Mouse (Mus musculus) intestine, embryonic 16.5 days (tissue): ENCODE measurements around the gene Unk. TPM values are rescaled to one million over a fixed set of nuclear protein-coding genes. Genes with fewer than 3 reads are reported as not detected.
"Not testable (repeated sequence)": the region's sequence is repeated elsewhere in the genome, so short reads cannot be mapped to it uniquely, and the experiment has no call there.

Experiments
- ATAC-seq: fragments of 200-750 bp; cut with Nextera tagmentation; 2 replicates; pipeline ENCODE4 v1.8.0; 2017; ENCODE audit warnings: moderate TSS enrichment, moderate library complexity
- H3K27ac ChIP-seq: fragments of 300-500 bp; sonication (generic); 2 replicates; pipeline ENCODE4 v1.5.1; 2014; ENCODE audit warnings: mild to moderate bottlenecking, low read length
- H3K27me3 ChIP-seq: fragments of 300-500 bp; sonication (generic); replicated peaks from 2 replicates; pipeline ENCODE4 v1.6.1; 2014; ENCODE audit warnings: low read length, control low read depth, mixed read lengths; ENCODE audit not compliant: control insufficient read depth, insufficient read depth
- H3K36me3 ChIP-seq: fragments of 300-500 bp; sonication (generic); 2 replicates; pipeline ENCODE4 v1.6.1; 2014; ENCODE audit warnings: low read length, control low read depth; ENCODE audit not compliant: control insufficient read depth, insufficient read depth
- H3K4me1 ChIP-seq: fragments of 300-500 bp; sonication (generic); 2 replicates; pipeline ENCODE4 v1.6.1; 2014; ENCODE audit warnings: low read length, control low read depth, mixed read lengths; ENCODE audit not compliant: control insufficient read depth, insufficient read depth
- H3K4me2 ChIP-seq: fragments of 300-500 bp; sonication (generic); 2 replicates; pipeline ENCODE4 v1.6.1; 2014; ENCODE audit warnings: low read depth, low read length, control low read depth
- H3K4me3 ChIP-seq: fragments of 300-500 bp; sonication (generic); 2 replicates; pipeline ENCODE4 v1.5.1; 2014; ENCODE audit warnings: mild to moderate bottlenecking, low read length
- H3K9ac ChIP-seq: fragments of 300-500 bp; sonication (generic); 2 replicates; pipeline ENCODE4 v1.6.1; 2014; ENCODE audit warnings: low read depth, low read length
- H3K9me3 ChIP-seq: fragments of 300-500 bp; sonication (generic); 2 replicates; pipeline ENCODE4 v1.6.1; 2016; ENCODE audit warnings: low read length, control low read depth; ENCODE audit not compliant: control insufficient read depth
- WGBS: fragments of 180-500 bp; shearing (Covaris S2); extraction: QIAGEN DNeasy Blood & Tissue Kit; methylation state at CpG from one replicate; pipeline ENCODE4 v1.1.7; 2014; 5-methylcytosine and 5-hydroxymethylcytosine counted together
- polyA plus RNA-seq: library from polyadenylated mRNA; unstranded; fragments of >200 nt; fragmentation: Nextera tagmentation; extraction: Ambion mirVana; gene quantifications from 2 replicates; pipeline ENCODE4 v1.2.1, GENCODE M21; 2015

The Unk gene
- polyA plus RNA-seq, 1 experiment from 2014 or later = 22.9 TPM

- 91% methylated on average over 4 of the region's 4 CpGs for whole genome bisulfite sequencing
- not testable (repeated sequence) for H3K9me3 ChIP-seq, H3K4me3 ChIP-seq, H3K36me3 ChIP-seq, H3K27me3 ChIP-seq, H3K9ac ChIP-seq, H3K4me1 ChIP-seq, H3K27ac ChIP-seq, ATAC-seq, H3K4me2 ChIP-seq
Observed at GRCm38 (mm10) chr11:116018867-116019266, 11.3 kb upstream of the Unk start.

- 0 out of 2 replicates have a peak, but pooled peaks cover 3% of the 10 kb centered on the region for H3K4me1 ChIP-seq
- no peak for ATAC-seq
- no peaks in the 10 kb centered on the region for H3K27me3 ChIP-seq
- H3K27ac ChIP-seq = no peak overlapping the region
- no peak overlapping the region for H3K4me2 ChIP-seq
- H3K36me3 ChIP-seq = no peaks in the 10 kb centered on the region
- H3K9me3 ChIP-seq = no peaks in the 10 kb centered on the region
- no peak overlapping the region for H3K9ac ChIP-seq
- H3K4me3 ChIP-seq = no peak overlapping the region
- 43% methylated on average over 1 of the region's 1 CpGs for WGBS
Observed at GRCm38 (mm10) chr11:116019360-116019791, 10.7 kb upstream of the Unk start.

- no peak for ATAC-seq
- no peaks in the 10 kb centered on the region for H3K9me3 ChIP-seq
- H3K36me3 ChIP-seq = no peaks in the 10 kb centered on the region
- no peak overlapping the region for H3K9ac ChIP-seq
- 0 out of 2 replicates have a peak, but pooled peaks cover 2% of the 10 kb centered on the region for H3K4me1 ChIP-seq
- H3K27me3 ChIP-seq = no peaks in the 10 kb centered on the region
- no peak overlapping the region for H3K4me2 ChIP-seq
- H3K4me3 ChIP-seq = no peak overlapping the region
- H3K27ac ChIP-seq = no peak overlapping the region
- 79% methylated on average over 2 of the region's 2 CpGs for WGBS
Observed at GRCm38 (mm10) chr11:116019976-116020411, 10.1 kb upstream of the Unk start.

GRCm38 (mm10) chr11:116020519-116020922, 9.6 kb upstream of the Unk start:
- Histone ChIP-seq H3K4me2 (no peak overlapping the region), H3K27me3 (no peaks in the 10 kb centered on the region), H3K9me3 (no peaks in the 10 kb centered on the region), H3K4me3 (no peak overlapping the region), H3K36me3 (no peaks in the 10 kb centered on the region), H3K4me1 (no peaks in the 10 kb centered on the region), H3K9ac (no peak overlapping the region), H3K27ac (no peak overlapping the region)
- WGBS = 34% methylated on average over 1 of the region's 1 CpGs
- no peak for ATAC-seq

- H3K27ac ChIP-seq = no peak overlapping the region
Observed at GRCm38 (mm10) chr11:116021328-116022220, 8.5 kb upstream of the Unk start.

GRCm38 (mm10) chr11:116022256-116022780, 7.8 kb upstream of the Unk start:
- H3K4me1 ChIP-seq = no peaks in the 10 kb centered on the region
- H3K27me3 ChIP-seq = no peaks in the 10 kb centered on the region
- peak overlapping the region; percentile 56 for H3K4me2 ChIP-seq
- no peak for ATAC-seq
- H3K9me3 ChIP-seq = no peaks in the 10 kb centered on the region
- peak overlapping the region; percentile 38 for H3K4me3 ChIP-seq
- no peak overlapping the region for H3K9ac ChIP-seq
- H3K27ac ChIP-seq = no peak overlapping the region
- no peaks in the 10 kb centered on the region for H3K36me3 ChIP-seq
- 51% methylated on average over 4 of the region's 4 CpGs for WGBS

More at GRCm38 (mm10) chr11:116021328-116022220, 8.5 kb upstream of the Unk start:
- H3K4me2 ChIP-seq = no peak overlapping the region
- WGBS = 64% methylated on average over 6 of the region's 6 CpGs
- H3K9ac ChIP-seq = no peak overlapping the region
- no peaks in the 10 kb centered on the region for H3K27me3 ChIP-seq
- ATAC-seq = no peak
- no peaks in the 10 kb centered on the region for H3K9me3 ChIP-seq
- H3K4me1 ChIP-seq = no peaks in the 10 kb centered on the region
- H3K36me3 ChIP-seq = no peaks in the 10 kb centered on the region
- no peak overlapping the region; the same call in 1 of the 2 replicates for H3K4me3 ChIP-seq

GRCm38 (mm10) chr11:116023074-116023770, 6.9 kb upstream of the Unk start:
- H3K27ac ChIP-seq = peak overlapping the region; percentile 100
- H3K4me1 ChIP-seq, H3K9me3 ChIP-seq, ATAC-seq, H3K27me3 ChIP-seq, H3K36me3 ChIP-seq: not testable (repeated sequence)
- peak overlapping the region; percentile 94 for H3K4me3 ChIP-seq
- H3K9ac ChIP-seq = peak overlapping the region; percentile 99
- H3K4me2 ChIP-seq = peak overlapping the region; percentile 48
- 2% methylated on average over 18 of the region's 18 CpGs for WGBS

- WGBS = under 1% methylated on average over 55 of the region's 57 CpGs
Observed at GRCm38 (mm10) chr11:116023771-116024355, 6.3 kb upstream of the Unk start.

GRCm38 (mm10) chr11:116024356-116024808, 5.7 kb upstream of the Unk start:
- Histone ChIP-seq H3K27me3 (no peaks in the 10 kb centered on the region), H3K4me2 (no peak overlapping the region), H3K4me1 (no peaks in the 10 kb centered on the region), H3K9ac (peak overlapping the region; percentile 99), H3K36me3 (no peaks in the 10 kb centered on the region), H3K9me3 (no peaks in the 10 kb centered on the region), H3K27ac (peak overlapping the region; percentile 100), H3K4me3 (peak overlapping the region; percentile 94)
- WGBS = under 1% methylated on average over 37 of the region's 37 CpGs
- ATAC-seq = peak; percentile 96

More at GRCm38 (mm10) chr11:116023771-116024355, 6.3 kb upstream of the Unk start:
- peak; percentile 82 for ATAC-seq
- Histone ChIP-seq H3K27me3 (no peaks in the 10 kb centered on the region), H3K4me2 (0 out of 2 replicates have a peak overlapping the region, but pooled peaks have one; percentile 48), H3K27ac (peak overlapping the region; percentile 100), H3K9ac (peak overlapping the region; percentile 99), H3K36me3 (no peaks in the 10 kb centered on the region), H3K9me3 (no peaks in the 10 kb centered on the region), H3K4me1 (no peaks in the 10 kb centered on the region), H3K4me3 (peak overlapping the region; percentile 94)
